Mouse (Mus musculus) bone marrow, adult 2 months (tissue): Measurements from ENCODE around the gene Fmo2. TPM values are rescaled to one million over a fixed set of nuclear protein-coding genes. Genes with fewer than 3 reads are reported as not detected.

Experiments
- H3K27ac ChIP-seq: fragments of 200-500 bp; 2 replicates; pipeline ENCODE4 v1.5.1; 2012; ENCODE audit warnings: low read depth, mild to moderate bottlenecking, control low read depth, inconsistent platforms, low read length; ENCODE audit not compliant: control insufficient read depth, poor library complexity, insufficient read depth
- H3K4me1 ChIP-seq: fragments of 200-500 bp; 2 replicates; pipeline ENCODE4 v1.6.1; 2011; ENCODE audit warnings: low read length; ENCODE audit not compliant: control insufficient read depth, insufficient read depth
- H3K4me3 ChIP-seq: fragments of 200-500 bp; replicated peaks from 2 replicates; pipeline ENCODE3; 2011; ENCODE audit warnings: mild to moderate bottlenecking, low read depth, low read length, control low read depth; ENCODE audit not compliant: control insufficient read depth
- CTCF ChIP-seq: fragments of 200-500 bp; IDR thresholded peaks from 2 replicates; pipeline ENCODE4 v1.5.1; 2011; ENCODE audit warnings: low read length, control low read depth; ENCODE audit not compliant: control insufficient read depth, insufficient read depth
- POLR2A ChIP-seq: fragments of 200-500 bp; IDR thresholded peaks from 2 replicates; pipeline ENCODE4 v1.6.1; 2011; ENCODE audit warnings: low read depth, mild to moderate bottlenecking, control low read depth, low read length, borderline replicate concordance; ENCODE audit not compliant: control insufficient read depth
- WGBS: fragments of 180-500 bp; shearing (Covaris S2); methylation state at CpG from one replicate; pipeline ENCODE4 v1.1.7; 2018; 5-methylcytosine and 5-hydroxymethylcytosine counted together
- polyA plus RNA-seq: library from polyadenylated mRNA; stranded (reverse); fragments of >200 nt; gene quantifications from 2 replicates; pipeline ENCODE4 v1.2.4, GENCODE M21; 2011; ENCODE audit warnings: low replicate concordance; ENCODE audit not compliant: missing spikeins, insufficient read depth, insufficient read length

Fmo2 gene
- polyA plus RNA-seq, 1 experiment: 11.6 TPM

DNA sequence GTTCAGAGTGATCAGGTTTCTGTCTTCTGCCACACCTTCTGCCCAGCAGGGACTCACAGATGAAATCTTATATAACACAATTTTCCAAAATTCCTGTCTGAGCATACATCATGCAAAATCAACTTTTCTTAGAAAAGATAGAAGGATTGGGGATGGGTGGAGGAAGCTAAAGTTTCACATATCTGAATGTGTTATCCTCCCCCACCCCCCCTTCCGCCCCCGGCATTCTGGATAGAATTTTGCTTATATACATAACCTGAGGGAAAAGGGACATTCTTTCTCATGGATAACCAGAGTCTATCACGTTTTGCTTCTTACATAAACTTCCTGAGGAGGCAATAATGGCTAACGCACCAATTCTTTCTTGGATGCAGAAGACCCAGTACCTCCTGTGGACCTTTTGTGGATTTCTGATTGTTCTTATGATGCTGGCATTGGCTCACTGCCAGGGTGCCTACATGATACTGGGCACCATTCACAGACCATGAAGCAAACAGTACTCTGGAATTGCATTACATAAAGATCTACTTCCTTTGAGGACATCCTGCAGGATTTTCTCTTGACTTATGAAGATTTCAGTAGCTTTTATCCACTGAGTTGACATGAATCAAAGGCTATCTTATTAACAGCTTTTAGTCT is 36.0 kb upstream of the Fmo2 start:
- TF ChIP-seq POLR2A (no peak), CTCF (no peak)
- WGBS: 78% methylated on average over 4 of the region's 4 CpGs
- Histone ChIP-seq H3K4me3 (no peak overlapping the region), H3K4me1 (no peaks in the 10 kb centered on the region; the same call in 1 of the 2 replicates), H3K27ac (no peak overlapping the region)

DNA sequence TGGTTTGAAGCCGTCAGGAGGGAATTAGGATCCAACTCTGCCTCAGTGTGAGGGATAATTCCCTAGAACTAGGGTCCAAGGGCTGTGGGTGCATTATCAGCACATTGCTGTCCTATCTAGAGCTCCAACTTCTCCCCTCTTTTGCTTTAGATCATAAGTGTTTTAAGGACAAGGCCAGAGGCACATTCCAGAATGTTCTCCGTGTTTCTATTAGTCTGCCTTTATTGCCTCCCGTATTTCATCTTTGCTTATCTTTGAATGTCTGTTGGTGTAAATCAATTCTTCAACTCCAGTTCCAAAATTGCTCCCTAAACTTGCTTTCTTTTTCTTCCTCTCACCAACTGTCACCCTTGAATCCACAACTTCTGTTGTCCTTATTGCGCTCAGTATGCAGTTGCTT is 33.9 kb upstream of the Fmo2 start:
- WGBS: 85% methylated on average over 4 of the region's 4 CpGs
- TF ChIP-seq POLR2A (no peak), CTCF (no peak)
- no peak overlapping the region for H3K27ac ChIP-seq
- H3K4me1 ChIP-seq: no peaks in the 10 kb centered on the region; the same call in 1 of the 2 replicates
- no peak overlapping the region for H3K4me3 ChIP-seq

DNA sequence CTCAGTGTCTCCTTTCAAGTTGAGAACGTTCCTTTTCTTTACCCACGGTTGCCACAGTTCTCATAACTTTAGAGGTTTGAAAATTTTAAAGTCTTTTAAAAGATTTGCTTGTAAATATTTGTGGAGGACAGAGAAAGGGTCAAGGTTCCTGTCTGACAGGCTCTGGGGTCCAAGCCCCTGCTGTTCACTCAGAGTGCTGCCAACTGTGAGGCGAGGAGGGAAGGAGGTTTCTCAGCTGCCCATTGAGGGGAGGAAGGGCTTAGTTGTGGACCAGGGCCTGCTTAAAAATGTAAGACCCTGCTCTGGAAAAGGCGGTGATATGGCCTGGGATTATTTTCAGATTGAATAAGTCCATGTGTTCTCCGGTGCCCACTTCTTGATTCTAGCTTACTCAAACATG is 33.4 kb upstream of the Fmo2 start:
- WGBS: 71% methylated on average over 5 of the region's 5 CpGs
- H3K27ac ChIP-seq: no peak overlapping the region
- TF ChIP-seq CTCF (no peak), POLR2A (no peak)
- no peaks in the 10 kb centered on the region; the same call in 1 of the 2 replicates for H3K4me1 ChIP-seq
- no peak overlapping the region for H3K4me3 ChIP-seq

DNA sequence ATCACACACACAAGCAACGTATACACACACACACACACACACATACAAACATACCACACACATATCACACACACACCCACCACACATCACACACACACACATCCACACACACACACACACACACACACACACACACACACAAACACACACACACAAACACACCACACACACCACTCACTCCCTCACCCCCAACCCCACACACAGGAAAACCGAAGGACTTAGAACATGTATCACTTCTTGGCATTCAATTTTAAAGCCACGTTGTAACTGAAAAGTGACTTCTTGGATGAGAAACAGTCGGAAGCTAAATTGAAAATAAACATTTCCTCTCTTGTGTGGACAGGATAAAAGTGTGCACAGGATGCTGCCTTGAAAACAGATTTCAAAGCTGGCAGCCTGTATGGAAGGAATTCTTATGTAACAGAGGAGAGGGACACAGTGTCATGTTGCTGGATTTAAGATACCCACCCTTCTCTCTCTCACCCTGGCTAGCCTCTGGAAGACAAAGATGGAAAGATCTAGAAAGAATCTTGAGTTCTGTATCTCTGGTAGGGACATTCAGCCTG is 32.9 kb upstream of the Fmo2 start:
- Histone ChIP-seq H3K4me3 (no peak overlapping the region), H3K27ac (no peak overlapping the region), H3K4me1 (no peaks in the 10 kb centered on the region; the same call in 1 of the 2 replicates)
- WGBS: 60% methylated on average over 4 of the region's 4 CpGs
- no peak for TF ChIP-seq POLR2A
- no peak for TF ChIP-seq CTCF

DNA sequence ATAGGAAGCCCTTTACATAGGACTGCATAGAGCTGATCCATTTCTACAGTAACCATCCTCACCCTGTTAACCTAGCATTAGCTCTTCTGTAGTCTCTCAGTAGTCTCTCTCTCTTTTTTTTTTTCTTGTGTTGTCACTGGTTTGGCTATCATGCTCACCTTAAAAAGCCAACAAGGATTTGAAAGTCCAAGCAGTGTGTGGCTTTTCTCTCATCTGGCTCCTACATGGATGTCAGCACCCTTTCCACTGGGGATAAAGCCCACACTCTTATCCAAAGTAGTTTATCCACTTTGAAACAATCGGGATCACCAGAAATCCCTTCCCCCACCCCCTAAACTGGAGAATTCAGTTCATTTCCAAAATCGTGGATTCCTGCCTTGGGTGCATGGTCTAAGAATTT is 32.1 kb upstream of the Fmo2 start:
- WGBS: 72% methylated on average over 2 of the region's 2 CpGs
- Histone ChIP-seq H3K4me1 (no peaks in the 10 kb centered on the region; the same call in 1 of the 2 replicates), H3K4me3 (no peak overlapping the region), H3K27ac (no peak overlapping the region)
- TF ChIP-seq CTCF (no peak), POLR2A (no peak)

DNA sequence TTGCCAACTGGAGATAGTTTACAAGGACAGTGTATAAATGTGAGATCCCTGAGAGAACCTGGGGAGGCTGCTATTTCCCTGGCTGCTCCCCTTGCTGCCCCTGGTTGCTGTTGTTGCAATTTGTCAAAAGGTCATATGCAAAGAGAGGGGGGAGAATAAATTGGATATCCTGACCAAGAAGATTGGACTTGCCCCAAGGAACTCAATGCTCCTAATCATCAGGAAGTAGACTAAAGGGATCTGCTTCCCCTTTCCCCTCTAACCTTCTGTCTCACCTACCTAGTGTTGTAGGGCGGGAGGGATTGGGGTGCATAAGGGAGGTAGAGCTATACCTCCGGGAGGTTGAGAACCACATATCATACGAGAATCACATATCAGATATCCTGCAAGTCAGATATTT is 30.6 kb upstream of the Fmo2 start:
- Histone ChIP-seq H3K4me1 (no peaks in the 10 kb centered on the region; the same call in 1 of the 2 replicates), H3K4me3 (no peak overlapping the region), H3K27ac (no peak overlapping the region)
- WGBS: 82% methylated on average over 3 of the region's 3 CpGs
- TF ChIP-seq CTCF (no peak), POLR2A (no peak)

DNA sequence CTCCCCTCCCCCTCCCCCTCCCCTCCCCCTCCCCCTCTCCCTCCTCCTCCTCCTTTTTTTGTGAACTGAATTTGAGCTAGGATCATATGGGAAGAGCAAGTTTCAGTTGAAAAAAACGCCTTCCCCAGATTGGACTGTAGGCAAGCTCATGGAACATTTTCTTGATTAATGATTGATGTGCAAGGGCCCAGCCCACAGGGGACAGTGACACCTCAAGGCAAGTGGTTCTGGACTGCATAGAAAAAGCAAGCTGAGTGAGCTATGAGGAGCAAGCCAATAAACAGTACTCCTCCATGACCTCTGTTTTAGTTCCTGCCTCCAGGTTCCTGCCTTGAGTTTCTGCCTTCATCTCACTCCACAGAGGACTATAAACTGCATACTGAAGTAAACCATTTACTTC is 26.6 kb upstream of the Fmo2 start:
- no peak for TF ChIP-seq CTCF
- H3K27ac ChIP-seq: no peak overlapping the region
- H3K4me1 ChIP-seq: no peaks in the 10 kb centered on the region
- WGBS: 43% methylated on average over 1 of the region's 1 CpGs
- H3K4me3 ChIP-seq: no peak overlapping the region

DNA sequence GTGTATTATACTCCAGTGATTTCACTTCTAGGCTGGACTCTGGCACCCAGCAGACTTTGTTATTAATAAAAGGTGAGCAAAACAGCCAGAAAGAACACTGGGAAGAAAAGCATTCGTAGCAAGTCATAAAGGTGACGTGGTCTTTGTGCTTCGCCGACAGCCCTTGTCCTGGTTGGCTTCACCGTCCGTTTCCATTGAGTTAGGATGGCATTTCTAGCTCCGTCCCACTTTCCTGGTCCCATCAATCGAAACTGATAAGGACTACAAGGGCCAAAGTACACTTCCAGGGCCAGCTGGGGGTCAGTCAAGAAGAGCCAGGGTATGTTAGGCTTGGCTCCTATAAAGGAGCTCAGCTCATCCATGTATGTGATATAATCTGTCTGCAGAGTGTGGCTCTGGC is 18.1 kb upstream of the Fmo2 start:
- Histone ChIP-seq H3K4me3 (no peak overlapping the region), H3K4me1 (no peaks in the 10 kb centered on the region), H3K27ac (no peak overlapping the region)
- 87% methylated on average over 8 of the region's 8 CpGs for WGBS
- TF ChIP-seq CTCF (no peak), POLR2A (no peak)
